Mouse (Mus musculus) ES-E14 (cell line): ENCODE results near the gene Vps26c. TPM values are rescaled to one million over a fixed set of nuclear protein-coding genes. Genes with fewer than 3 reads are reported as not detected.

Experiments
- DNase-seq: peaks from one replicate; pipeline ENCODE4 v3.0.0-alpha.2; 2013; ENCODE audit warnings: low read depth, low spot score
- H3K27ac ChIP-seq: 2 replicates; pipeline ENCODE4 v1.5.1; 2012; ENCODE audit warnings: low read depth, mild to moderate bottlenecking, low read length, moderate library complexity, mixed read lengths; ENCODE audit not compliant: poor library complexity, insufficient read depth, severe bottlenecking
- H3K36me3 ChIP-seq: 2 replicates; pipeline ENCODE4 v1.6.1; 2012; ENCODE audit warnings: mild to moderate bottlenecking, low read length, moderate library complexity, mixed read lengths; ENCODE audit not compliant: control insufficient read depth, poor library complexity, insufficient read depth, severe bottlenecking
- H3K4me1 ChIP-seq, 2 experiments: fragments of 150-350 bp in 1 of 2; sonication (generic) in 1 of 2; 2 replicates each; pipeline ENCODE4 v1.6.1; 2012; ENCODE audit warnings: low read length in 2 of 2, mild to moderate bottlenecking in 1 of 2, mixed read lengths in 1 of 2; ENCODE audit not compliant: control insufficient read depth in 2 of 2, insufficient read depth in 2 of 2, poor library complexity in 1 of 2
- H3K4me3 ChIP-seq, 2 experiments: fragments of 150-350 bp in 1 of 2; sonication (generic) in 1 of 2; 2 replicates each; pipeline ENCODE4 v1.5.1; 2012; ENCODE audit warnings: low read length in 2 of 2, low read depth in 1 of 2, mild to moderate bottlenecking in 1 of 2, mixed read lengths in 1 of 2; ENCODE audit not compliant: insufficient read depth in 1 of 2, poor library complexity in 1 of 2, severe bottlenecking in 1 of 2
- H3K9ac ChIP-seq: 2 replicates; pipeline ENCODE4 v1.6.1; 2012; ENCODE audit warnings: low read depth, mild to moderate bottlenecking, low read length, mixed read lengths; ENCODE audit not compliant: poor library complexity, insufficient read depth, severe bottlenecking
- H3K9me3 ChIP-seq: fragments of 150-350 bp; sonication (generic); 2 replicates; pipeline ENCODE4 v1.6.1; 2012; ENCODE audit warnings: low read depth, mild to moderate bottlenecking, low read length; ENCODE audit not compliant: control insufficient read depth, insufficient read depth
- CHD2 ChIP-seq: IDR thresholded peaks from 2 replicates; pipeline ENCODE4 v1.6.1; 2014; ENCODE audit warnings: mild to moderate bottlenecking, low read depth, low read length, inconsistent platforms
- HCFC1 ChIP-seq: IDR thresholded peaks from 2 replicates; pipeline ENCODE4 v1.6.1; 2012; ENCODE audit warnings: low read length, inconsistent platforms, borderline replicate concordance; ENCODE audit not compliant: insufficient read depth
- MAFK ChIP-seq: IDR thresholded peaks from 2 replicates; pipeline ENCODE4 v1.6.1; 2014; ENCODE audit warnings: mild to moderate bottlenecking, low read depth, low read length, inconsistent platforms; ENCODE audit not compliant: insufficient read depth
- ZC3H11A ChIP-seq: IDR thresholded peaks from 2 replicates; pipeline ENCODE4 v1.6.1; 2012; ENCODE audit warnings: low read depth, mild to moderate bottlenecking, inconsistent platforms, low read length, borderline replicate concordance
- ZNF384 ChIP-seq: IDR thresholded peaks from 2 replicates; pipeline ENCODE4 v1.6.1; 2012; ENCODE audit warnings: low read depth, low read length, inconsistent platforms
- in situ Hi-C, 2 experiments: fragments of 600-800 bp; cut with MboI; formaldehyde crosslinking; loops; one replicate each; pipeline ENCODE4 v1.15.1; 2025; ENCODE audit warnings: low sequenced_read_pairs in 2 of 2, inconsistent platforms in 1 of 2; ENCODE audit not compliant: unreplicated experiment in 2 of 2
- total RNA-seq: library from RNA; depleted of rRNA; stranded (reverse); fragments of 300-350 nt; gene quantifications from 2 replicates; pipeline ENCODE4 v1.2.3, GENCODE M21; 2012

Gene Vps26c
- total RNA-seq, 1 experiment = 28.7 TPM

DNA sequence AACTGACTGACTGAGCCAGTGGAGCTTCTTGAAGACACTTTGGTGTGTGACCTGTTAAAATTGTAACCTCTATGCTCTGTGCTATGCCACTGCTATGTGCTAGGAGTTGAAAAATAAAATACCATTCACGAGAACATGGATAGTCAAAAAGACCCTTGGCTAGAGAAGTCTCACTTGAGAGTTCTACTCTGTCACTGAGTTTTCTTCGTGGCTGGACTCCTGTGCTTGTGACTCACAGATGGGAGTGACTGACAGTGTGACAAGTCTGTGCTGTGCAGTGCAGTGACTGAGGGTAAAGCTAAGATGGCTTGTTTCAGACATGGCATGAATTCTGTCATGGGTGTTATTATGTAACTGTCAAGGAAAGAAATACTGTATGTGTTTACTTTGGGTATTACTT, 45.8 kb upstream of the Vps26c start:
- DNase-seq = no peak
- Histone ChIP-seq H3K9ac (no peak overlapping the region), H3K4me1 (peaks cover 4 to 9% of the 10 kb centered on the region in 2 experiments; a peak in 2 of 4 replicates), H3K27ac (no peak overlapping the region), H3K36me3 (no peaks in the 10 kb centered on the region; the same call in 1 of the 2 replicates), H3K9me3 (no peaks in the 10 kb centered on the region), H3K4me3 (no peak overlapping the region)
- TF ChIP-seq ZNF384 (no peak), ZC3H11A (no peak), CHD2 (no peak), MAFK (no peak), HCFC1 (no peak)
- in situ Hi-C loops = no loop called here

DNA sequence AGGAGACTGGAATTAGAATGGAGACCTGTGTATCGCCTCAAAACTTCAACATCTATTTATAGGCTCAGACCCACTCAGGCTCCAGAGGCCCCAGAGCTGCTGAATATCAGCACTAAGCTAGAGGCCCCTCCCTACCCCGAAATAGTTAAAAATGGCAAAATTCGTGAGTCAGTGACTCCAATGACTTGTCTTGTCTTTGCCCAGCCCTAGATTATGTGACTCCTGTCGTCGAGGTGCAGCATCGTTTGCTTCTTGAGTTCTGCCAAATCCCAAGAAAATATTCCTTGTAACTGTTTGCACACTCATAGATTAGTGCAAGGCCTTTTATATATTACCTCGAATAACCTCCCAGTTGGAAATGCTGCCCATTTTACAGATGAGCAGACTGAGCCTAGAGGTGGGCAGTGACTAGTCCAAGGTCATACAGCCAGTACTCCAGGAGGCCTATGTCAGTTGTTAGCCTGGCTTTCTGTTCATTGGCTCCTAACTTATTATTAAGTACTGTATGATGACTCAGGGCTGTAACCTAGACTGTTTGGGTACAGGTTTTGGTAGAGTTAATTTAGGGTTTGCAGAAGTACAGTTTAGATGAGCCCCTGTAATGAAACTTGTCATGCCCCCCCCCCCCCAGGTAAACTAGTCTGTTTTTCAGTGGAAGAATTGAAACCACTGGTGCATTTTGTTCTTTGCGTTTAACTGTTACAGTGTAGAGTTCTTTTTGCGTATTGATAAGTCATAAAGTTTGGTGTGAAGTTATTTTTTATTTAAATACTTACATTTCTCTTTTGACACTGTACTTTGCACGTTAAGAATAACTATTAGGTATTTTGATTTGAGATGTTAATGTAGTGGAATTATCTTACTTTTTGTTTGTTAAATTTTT, 44.7 kb upstream of the Vps26c start:
- Histone ChIP-seq H3K4me1 (peaks cover 4 to 9% of the 10 kb centered on the region in 2 experiments; a peak in 2 of 4 replicates), H3K27ac (peak overlapping the region; percentile 100; the same call in 1 of the 2 replicates), H3K9ac (peak overlapping the region; percentile 99), H3K36me3 (no peaks in the 10 kb centered on the region), H3K4me3 (peak overlapping the region; percentile 91 to 96), H3K9me3 (no peaks in the 10 kb centered on the region)
- in situ Hi-C loops = no loop called here
- TF ChIP-seq CHD2 = no peak
- TF ChIP-seq HCFC1 = no peak
- no peak for TF ChIP-seq MAFK
- TF ChIP-seq ZC3H11A = no peak
- no peak for TF ChIP-seq ZNF384
- DNase-seq = no peak

DNA sequence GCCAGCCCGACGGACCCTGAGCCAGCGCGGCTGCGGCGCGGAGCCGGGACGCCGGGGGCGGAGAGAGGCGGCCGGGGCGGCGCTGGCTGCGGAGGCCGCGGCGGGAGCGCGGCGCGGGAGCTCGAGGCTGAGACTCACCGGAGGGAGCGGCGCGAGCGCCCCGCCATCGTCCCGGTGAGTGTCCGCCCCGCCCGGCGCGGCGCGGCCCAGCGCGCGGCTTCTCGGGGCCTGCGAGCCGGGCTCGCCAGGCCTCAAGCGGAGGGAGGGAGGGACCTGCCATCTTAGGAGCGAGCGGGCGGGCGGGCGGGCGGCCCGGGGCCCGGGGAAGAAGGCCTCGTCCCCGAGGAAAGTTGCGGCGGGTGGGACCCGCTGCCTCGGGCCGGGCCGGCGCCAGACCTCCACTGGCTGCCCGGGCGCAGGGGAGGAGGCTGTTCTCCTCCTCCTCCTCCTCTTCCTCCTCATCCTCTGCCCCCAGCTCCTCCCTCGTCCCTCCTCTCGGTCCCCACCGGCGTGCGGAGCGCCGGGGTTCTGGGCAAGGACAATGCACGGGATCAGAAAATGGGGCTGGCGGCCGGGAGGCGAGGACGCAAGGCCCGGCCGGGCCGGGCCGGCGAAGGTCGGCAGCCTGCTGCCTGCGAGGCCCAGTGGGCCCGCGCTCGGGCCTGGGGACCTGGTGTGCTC, 43.9 kb upstream of the Vps26c start:
- no peaks in the 10 kb centered on the region for H3K36me3 ChIP-seq
- TF ChIP-seq HCFC1 = no peak
- no peak for TF ChIP-seq CHD2
- no peak for TF ChIP-seq ZC3H11A
- peaks cover 4 to 8% of the 10 kb centered on the region in 2 experiments; a peak in 2 of 4 replicates for H3K4me1 ChIP-seq
- peak overlapping the region; percentile 91 to 96 for H3K4me3 ChIP-seq
- H3K27ac ChIP-seq = peak overlapping the region; percentile 100
- peak overlapping the region; percentile 99 for H3K9ac ChIP-seq
- in situ Hi-C loops = no loop called here
- H3K9me3 ChIP-seq = no peaks in the 10 kb centered on the region
- DNase-seq = no peak

DNA sequence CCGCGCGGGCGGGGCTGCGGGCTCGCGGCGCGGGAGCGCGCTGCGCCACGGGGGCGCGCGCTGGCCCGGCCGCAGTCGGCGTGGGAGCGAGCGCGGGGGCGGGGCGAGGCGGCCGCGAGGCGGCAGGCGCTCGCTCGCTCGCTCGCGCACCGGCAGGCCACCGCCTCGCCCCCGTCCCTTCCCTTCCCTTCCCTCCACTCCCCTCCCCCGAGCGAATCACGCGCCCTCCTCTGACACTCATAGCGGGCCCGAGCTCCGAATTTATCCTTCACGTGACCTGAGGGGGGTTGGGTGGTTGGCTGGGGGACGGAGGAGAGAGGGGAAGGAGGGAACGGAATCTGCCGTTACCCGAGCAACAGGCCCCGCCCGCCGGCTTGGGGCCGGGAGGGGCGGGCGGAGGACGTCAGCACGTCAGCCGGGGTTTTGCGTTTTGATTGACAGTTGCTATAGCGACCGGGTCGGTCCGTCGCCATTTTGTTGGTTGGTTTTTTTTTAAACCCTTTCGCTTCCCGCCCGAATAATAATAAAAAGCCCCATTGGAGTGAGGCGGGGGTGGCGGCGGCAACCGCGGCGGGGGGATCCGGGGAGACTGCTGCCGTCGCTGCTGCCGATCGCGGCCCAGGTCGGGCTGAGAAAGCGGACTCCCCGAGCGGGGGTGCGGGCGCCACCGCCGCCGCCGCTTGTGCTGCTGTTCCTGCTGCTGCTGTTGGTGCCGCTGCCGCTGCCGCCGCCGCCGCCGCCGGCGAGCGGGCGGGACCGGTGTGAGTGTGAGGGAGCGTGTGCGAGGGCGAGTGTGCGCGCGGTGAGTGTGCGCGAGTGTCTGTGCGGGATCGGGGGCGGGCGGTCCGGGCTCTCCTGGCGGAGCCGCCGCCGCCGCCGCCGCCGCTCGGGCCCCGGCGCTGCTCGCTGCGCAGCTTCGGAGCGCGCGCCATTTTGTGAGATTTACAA, 42.9 kb upstream of the Vps26c start, which contains the start of gene Dyrk1a:
Gene Dyrk1a (plus strand): TSS at position 782 of the 948 bp plus-strand sequence.
- Histone ChIP-seq H3K4me3 (peak within 1 kb of the TSS; percentile 91 to 96), H3K27ac (peak within 1 kb of the TSS; percentile 100), H3K9ac (peak within 1 kb of the TSS; percentile 99), H3K4me1 (peaks cover 4 to 5% of the 10 kb centered on the region in 2 experiments; a peak in 2 of 4 replicates), H3K36me3 (no peaks in the 10 kb centered on the region), H3K9me3 (no peaks in the 10 kb centered on the region)
- peak; percentile 99 for DNase-seq
- in situ Hi-C loops = no loop called here
- TF ChIP-seq MAFK = no peak
- no peak for TF ChIP-seq HCFC1
- TF ChIP-seq ZC3H11A = no peak
- peak; percentile 90 for TF ChIP-seq ZNF384
- no peak for TF ChIP-seq CHD2
